Mouse (Mus musculus) midbrain, embryonic 16.5 days (tissue): ENCODE data around the gene Atp9a. TPM values are rescaled to one million over a fixed set of nuclear protein-coding genes. Genes with fewer than 3 reads are reported as not detected.

Source experiments
- ATAC-seq: fragments of 200-750 bp; cut with Nextera tagmentation; 2 replicates; pipeline ENCODE4 v1.8.0; 2017; ENCODE audit warnings: moderate TSS enrichment
- H3K27ac ChIP-seq: fragments of 300-500 bp; sonication (generic); 2 replicates; pipeline ENCODE4 v1.5.1; 2014; ENCODE audit warnings: mild to moderate bottlenecking, low read length, mixed read lengths
- H3K27me3 ChIP-seq: fragments of 300-500 bp; sonication (generic); 2 replicates; pipeline ENCODE4 v1.6.1; 2014; ENCODE audit warnings: low read depth, low read length, mixed read lengths; ENCODE audit not compliant: control insufficient read depth, insufficient read depth
- H3K36me3 ChIP-seq: fragments of 300-500 bp; sonication (generic); 2 replicates; pipeline ENCODE4 v1.6.1; 2014; ENCODE audit warnings: mild to moderate bottlenecking, low read length, moderate library complexity, mixed read lengths; ENCODE audit not compliant: control insufficient read depth, insufficient read depth
- H3K4me1 ChIP-seq: fragments of 300-500 bp; sonication (generic); 2 replicates; pipeline ENCODE4 v1.6.1; 2014; ENCODE audit warnings: mild to moderate bottlenecking, low read length, mixed read lengths; ENCODE audit not compliant: control insufficient read depth, insufficient read depth
- H3K4me2 ChIP-seq: fragments of 300-500 bp; sonication (generic); 2 replicates; pipeline ENCODE4 v1.6.1; 2014; ENCODE audit warnings: mild to moderate bottlenecking, low read length, mixed read lengths
- H3K4me3 ChIP-seq: fragments of 300-500 bp; sonication (generic); 2 replicates; pipeline ENCODE4 v1.5.1; 2014; ENCODE audit warnings: low read depth, mild to moderate bottlenecking, low read length, moderate library complexity, mixed read lengths
- H3K9ac ChIP-seq: fragments of 300-500 bp; sonication (generic); 2 replicates; pipeline ENCODE4 v1.6.1; 2014; ENCODE audit warnings: low read depth, low read length, mixed read lengths
- H3K9me3 ChIP-seq: fragments of 300-500 bp; sonication (generic); replicated peaks from 2 replicates; pipeline ENCODE4 v1.6.1; 2014; ENCODE audit warnings: mild to moderate bottlenecking, low read length, mixed read lengths; ENCODE audit not compliant: control insufficient read depth, poor library complexity, severe bottlenecking
- WGBS: fragments of 180-500 bp; shearing (Covaris S2); extraction: QIAGEN DNeasy Blood & Tissue Kit; methylation state at CpG from one replicate; pipeline ENCODE4 v1.1.7; 2014; 5-methylcytosine and 5-hydroxymethylcytosine counted together
- polyA plus RNA-seq: library from polyadenylated mRNA; unstranded; fragments of >200 nt; fragmentation: Nextera tagmentation; extraction: Ambion mirVana; gene quantifications from 2 replicates; pipeline ENCODE4 v1.2.1, GENCODE M21; 2015

Atp9a gene
- polyA plus RNA-seq, 1 experiment from 2014 or later = 97.1 TPM

- H3K4me1 ChIP-seq = peaks cover 3% of the 10 kb centered on the region; the same call in 1 of the 2 replicates
- ATAC-seq = no peak
- H3K9me3 ChIP-seq = no peaks in the 10 kb centered on the region
- peaks cover 43% of the 10 kb centered on the region for H3K36me3 ChIP-seq
- no peak overlapping the region for H3K4me3 ChIP-seq
- no peak overlapping the region for H3K9ac ChIP-seq
- 85% methylated on average over 8 of the region's 8 CpGs for WGBS
- no peak overlapping the region for H3K4me2 ChIP-seq
- no peak overlapping the region for H3K27ac ChIP-seq
- no peaks in the 10 kb centered on the region for H3K27me3 ChIP-seq
These were observed 94.0 kb downstream of the Atp9a start for GRCm38 (mm10) chr2:168648171-168648570.

- 29% methylated on average over 6 of the region's 6 CpGs for WGBS
- no peak overlapping the region for H3K27ac ChIP-seq
- peaks cover 37% of the 10 kb centered on the region for H3K36me3 ChIP-seq
- ATAC-seq = no peak
- peak overlapping the region; percentile 40; the same call in 1 of the 2 replicates for H3K9ac ChIP-seq
- no peaks in the 10 kb centered on the region for H3K9me3 ChIP-seq
- H3K27me3 ChIP-seq = no peaks in the 10 kb centered on the region
- H3K4me1 ChIP-seq = peaks cover 3% of the 10 kb centered on the region; the same call in 1 of the 2 replicates
- H3K4me2 ChIP-seq = no peak overlapping the region
- H3K4me3 ChIP-seq = no peak overlapping the region
These were observed 97.4 kb downstream of the Atp9a start for GRCm38 (mm10) chr2:168644855-168645254.

GRCm38 (mm10) chr2:168643524-168644177 is 98.6 kb downstream of the Atp9a start:
- no peak overlapping the region for H3K27ac ChIP-seq
- no peak for ATAC-seq
- no peak overlapping the region for H3K4me3 ChIP-seq
- H3K4me1 ChIP-seq = peaks cover 3% of the 10 kb centered on the region; the same call in 1 of the 2 replicates
- H3K9ac ChIP-seq = no peak overlapping the region
- no peaks in the 10 kb centered on the region for H3K9me3 ChIP-seq
- peaks cover 38% of the 10 kb centered on the region for H3K36me3 ChIP-seq
- WGBS = 81% methylated on average over 20 of the region's 20 CpGs
- H3K27me3 ChIP-seq = no peaks in the 10 kb centered on the region
- H3K4me2 ChIP-seq = no peak overlapping the region

- 19% methylated on average over 11 of the region's 11 CpGs for WGBS
- Histone ChIP-seq H3K27ac (no peak overlapping the region; the same call in 1 of the 2 replicates), H3K4me3 (no peak overlapping the region), H3K4me2 (no peak overlapping the region), H3K27me3 (no peaks in the 10 kb centered on the region), H3K9me3 (no peaks in the 10 kb centered on the region), H3K9ac (no peak overlapping the region), H3K4me1 (peaks cover 3% of the 10 kb centered on the region; the same call in 1 of the 2 replicates), H3K36me3 (peaks cover 37% of the 10 kb centered on the region)
- ATAC-seq = peak; percentile 53; the same call in 1 of the 2 replicates
These were observed 100.0 kb downstream of the Atp9a start for GRCm38 (mm10) chr2:168642187-168642586.

- Histone ChIP-seq H3K27me3 (no peaks in the 10 kb centered on the region), H3K27ac (no peak overlapping the region), H3K4me1 (peaks cover 3% of the 10 kb centered on the region; the same call in 1 of the 2 replicates), H3K9ac (no peak overlapping the region), H3K4me3 (no peak overlapping the region), H3K4me2 (no peak overlapping the region), H3K36me3 (peaks cover 40% of the 10 kb centered on the region), H3K9me3 (no peaks in the 10 kb centered on the region)
- whole genome bisulfite sequencing = 94% methylated on average over 9 of the region's 9 CpGs
- ATAC-seq = no peak
These were observed 101.7 kb downstream of the Atp9a start for GRCm38 (mm10) chr2:168640460-168640859.

GRCm38 (mm10) chr2:168634881-168635280 is 107.3 kb downstream of the Atp9a start:
- no peak overlapping the region for H3K27ac ChIP-seq
- H3K27me3 ChIP-seq = no peaks in the 10 kb centered on the region
- 87% methylated on average over 7 of the region's 7 CpGs for WGBS
- H3K4me2 ChIP-seq = no peak overlapping the region
- H3K9me3 ChIP-seq = no peaks in the 10 kb centered on the region
- H3K9ac ChIP-seq = no peak overlapping the region
- H3K36me3 ChIP-seq = peaks cover 36% of the 10 kb centered on the region
- ATAC-seq = no peak
- no peak overlapping the region for H3K4me3 ChIP-seq
- no peaks in the 10 kb centered on the region for H3K4me1 ChIP-seq

- no peak overlapping the region for H3K27ac ChIP-seq
- H3K9ac ChIP-seq = no peak overlapping the region
- H3K27me3 ChIP-seq = no peaks in the 10 kb centered on the region
- H3K9me3 ChIP-seq = no peaks in the 10 kb centered on the region
- no peak for ATAC-seq
- H3K4me2 ChIP-seq = no peak overlapping the region
- no peak overlapping the region for H3K4me3 ChIP-seq
- no peaks in the 10 kb centered on the region for H3K4me1 ChIP-seq
- H3K36me3 ChIP-seq = peaks cover 25% of the 10 kb centered on the region
- 68% methylated on average over 14 of the region's 14 CpGs for WGBS
These were observed 108.8 kb downstream of the Atp9a start for GRCm38 (mm10) chr2:168633301-168633816.

- no peak for ATAC-seq
- H3K4me3 ChIP-seq = no peak overlapping the region
- peaks cover 22% of the 10 kb centered on the region for H3K36me3 ChIP-seq
- H3K9ac ChIP-seq = no peak overlapping the region
- no peaks in the 10 kb centered on the region for H3K9me3 ChIP-seq
- no peak overlapping the region for H3K4me2 ChIP-seq
- H3K27ac ChIP-seq = no peak overlapping the region
- H3K4me1 ChIP-seq = no peaks in the 10 kb centered on the region
- 89% methylated on average over 6 of the region's 6 CpGs for WGBS
- H3K27me3 ChIP-seq = no peaks in the 10 kb centered on the region
These were observed 109.7 kb downstream of the Atp9a start for GRCm38 (mm10) chr2:168632543-168632942.

- no peaks in the 10 kb centered on the region for H3K9me3 ChIP-seq
- peaks cover 5% of the 10 kb centered on the region; the same call in 1 of the 2 replicates for H3K36me3 ChIP-seq
- peaks cover 3% of the 10 kb centered on the region for H3K4me1 ChIP-seq
- no peak overlapping the region for H3K4me3 ChIP-seq
- no peak overlapping the region for H3K9ac ChIP-seq
- H3K27me3 ChIP-seq = no peaks in the 10 kb centered on the region
- ATAC-seq = no peak
- H3K4me2 ChIP-seq = no peak overlapping the region
- H3K27ac ChIP-seq = no peak overlapping the region
- WGBS = 22% methylated on average over 8 of the region's 8 CpGs
These were observed 113.4 kb downstream of the Atp9a start for GRCm38 (mm10) chr2:168628787-168629186.
